Mouse (Mus musculus) lung, embryonic 16.5 days (tissue): ENCODE results near the gene Sec14l3. TPM values are rescaled to one million over a fixed set of nuclear protein-coding genes. Genes with fewer than 3 reads are reported as not detected.
A peak's percentile ranks its signal among the peaks of the same experiment; 100 is the strongest.

Experiments
- ATAC-seq: fragments of 200-750 bp; cut with Nextera tagmentation; 2 replicates; pipeline ENCODE4 v1.8.0; 2017; ENCODE audit warnings: low read depth, mild to moderate bottlenecking, moderate library complexity
- H3K27ac ChIP-seq: fragments of 300-500 bp; sonication (generic); 2 replicates; pipeline ENCODE4 v1.5.1; 2014; ENCODE audit warnings: mild to moderate bottlenecking, control low read depth, low read length
- H3K27me3 ChIP-seq: fragments of 300-500 bp; sonication (generic); 2 replicates; pipeline ENCODE4 v1.6.1; 2014; ENCODE audit warnings: low read depth, low read length, mixed read lengths; ENCODE audit not compliant: control insufficient read depth, insufficient read depth
- H3K36me3 ChIP-seq: fragments of 300-500 bp; sonication (generic); 2 replicates; pipeline ENCODE4 v1.6.1; 2014; ENCODE audit warnings: low read length; ENCODE audit not compliant: control insufficient read depth, insufficient read depth
- H3K4me1 ChIP-seq: fragments of 300-500 bp; sonication (generic); replicated peaks from 2 replicates; pipeline ENCODE4 v1.6.1; 2014; ENCODE audit warnings: low read length, mixed read lengths; ENCODE audit not compliant: control insufficient read depth, insufficient read depth
- H3K4me2 ChIP-seq: fragments of 300-500 bp; sonication (generic); 2 replicates; pipeline ENCODE4 v1.6.1; 2014; ENCODE audit warnings: low read depth, low read length, control low read depth
- H3K4me3 ChIP-seq: fragments of 300-500 bp; sonication (generic); 2 replicates; pipeline ENCODE4 v1.5.1; 2014; ENCODE audit warnings: mild to moderate bottlenecking, low read length, control low read depth
- H3K9ac ChIP-seq: fragments of 300-500 bp; sonication (generic); 2 replicates; pipeline ENCODE4 v1.6.1; 2014; ENCODE audit warnings: low read length, control low read depth
- H3K9me3 ChIP-seq: fragments of 300-500 bp; sonication (generic); 2 replicates; pipeline ENCODE4 v1.6.1; 2016; ENCODE audit warnings: low read length; ENCODE audit not compliant: control insufficient read depth
- WGBS: fragments of 180-500 bp; shearing (Covaris S2); extraction: QIAGEN DNeasy Blood & Tissue Kit; methylation state at CpG from one replicate; pipeline ENCODE4 v1.1.7; 2014; 5-methylcytosine and 5-hydroxymethylcytosine counted together
- polyA plus RNA-seq: library from polyadenylated mRNA; unstranded; fragments of >200 nt; fragmentation: Nextera tagmentation; extraction: Ambion mirVana; gene quantifications from 2 replicates; pipeline ENCODE4 v1.2.1, GENCODE M21; 2015

The Sec14l3 gene
- polyA plus RNA-seq, 1 experiment from 2014 or later = 41.5 TPM

GRCm38 (mm10) chr11:4047766-4048165, 16.9 kb upstream of the Sec14l3 start:
- Histone ChIP-seq H3K27me3 (no peaks in the 10 kb centered on the region), H3K36me3 (no peaks in the 10 kb centered on the region), H3K4me2 (no peak overlapping the region), H3K27ac (no peak overlapping the region), H3K9ac (no peak overlapping the region), H3K4me3 (no peak overlapping the region), H3K4me1 (no peaks in the 10 kb centered on the region), H3K9me3 (no peaks in the 10 kb centered on the region)
- WGBS = 87% methylated on average over 2 of the region's 2 CpGs
- ATAC-seq = no peak

DNA sequence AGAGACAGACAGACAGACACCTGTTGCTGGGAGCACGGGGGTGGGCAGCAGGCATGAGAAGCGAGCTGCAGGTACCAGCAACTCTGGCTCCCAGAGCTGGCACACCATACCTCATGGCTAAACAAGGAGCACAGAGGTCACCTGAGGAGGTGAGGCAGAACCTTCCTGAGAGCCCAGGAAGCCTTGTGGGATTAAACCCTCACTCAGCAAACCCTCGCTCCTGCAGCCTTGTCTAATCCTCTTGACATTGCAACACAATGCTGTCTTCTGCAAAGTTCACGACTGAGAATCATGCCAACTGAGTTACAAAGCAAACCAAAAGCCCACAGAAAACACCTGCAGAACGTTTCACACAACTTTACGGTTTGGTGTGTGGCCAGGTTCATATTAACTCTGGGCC, 16.2 kb upstream of the Sec14l3 start:
- Histone ChIP-seq H3K27me3 (no peaks in the 10 kb centered on the region), H3K4me1 (no peaks in the 10 kb centered on the region), H3K4me2 (no peak overlapping the region), H3K27ac (no peak overlapping the region), H3K36me3 (no peaks in the 10 kb centered on the region), H3K9ac (no peak overlapping the region), H3K9me3 (no peaks in the 10 kb centered on the region), H3K4me3 (no peak overlapping the region)
- ATAC-seq = no peak
- WGBS = 85% methylated on average over 6 of the region's 6 CpGs

GRCm38 (mm10) chr11:4053586-4053985, 11.1 kb upstream of the Sec14l3 start:
- no peaks in the 10 kb centered on the region for H3K36me3 ChIP-seq
- no peak overlapping the region for H3K4me2 ChIP-seq
- H3K9ac ChIP-seq = no peak overlapping the region
- H3K4me1 ChIP-seq = no peaks in the 10 kb centered on the region
- no peak overlapping the region for H3K4me3 ChIP-seq
- WGBS = 10% methylated on average over 5 of the region's 5 CpGs
- H3K27ac ChIP-seq = no peak overlapping the region
- no peaks in the 10 kb centered on the region for H3K27me3 ChIP-seq
- no peak for ATAC-seq
- no peaks in the 10 kb centered on the region for H3K9me3 ChIP-seq

DNA sequence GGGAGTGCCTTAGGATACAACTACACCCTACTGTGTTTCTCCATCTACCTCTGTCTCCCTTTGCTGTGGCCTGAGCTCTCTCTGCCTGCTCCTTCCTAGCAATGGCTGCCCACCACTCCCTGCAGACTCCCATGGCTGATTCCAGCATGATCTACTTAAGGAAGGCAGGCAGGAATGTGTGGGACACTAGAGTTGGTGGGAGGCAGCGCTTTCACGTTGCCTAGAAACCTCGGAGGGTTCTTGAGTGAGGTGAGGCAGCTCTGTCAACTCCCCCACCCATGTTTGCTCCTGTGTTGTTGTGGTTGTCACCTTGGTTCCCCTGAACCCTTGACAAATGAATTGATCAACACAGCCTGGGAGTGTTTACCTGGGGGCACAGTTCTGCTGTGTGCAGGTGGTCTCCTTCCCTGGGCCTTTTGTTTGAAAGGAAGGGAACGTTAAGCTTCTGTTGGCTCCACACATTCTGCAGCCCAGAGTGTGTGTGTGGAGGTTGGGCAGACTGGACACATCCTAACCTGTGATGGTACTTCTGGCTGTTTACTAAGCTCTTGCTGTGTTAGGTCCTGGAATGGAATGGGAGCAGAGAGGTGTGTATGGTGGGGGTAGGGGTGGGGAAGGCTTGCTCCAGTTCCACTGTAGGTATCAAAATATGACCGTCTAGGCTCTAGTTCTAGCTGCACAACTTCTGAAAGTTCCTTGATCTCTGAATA, 3.6 kb upstream of the Sec14l3 start:
- Histone ChIP-seq H3K9me3 (no peaks in the 10 kb centered on the region), H3K9ac (no peak overlapping the region), H3K4me1 (peaks cover 4% of the 10 kb centered on the region), H3K4me2 (no peak overlapping the region), H3K4me3 (no peak overlapping the region), H3K36me3 (no peaks in the 10 kb centered on the region), H3K27ac (peak overlapping the region; percentile 77), H3K27me3 (no peaks in the 10 kb centered on the region)
- peak; percentile 86 for ATAC-seq
- 46% methylated on average over 5 of the region's 5 CpGs for WGBS

DNA sequence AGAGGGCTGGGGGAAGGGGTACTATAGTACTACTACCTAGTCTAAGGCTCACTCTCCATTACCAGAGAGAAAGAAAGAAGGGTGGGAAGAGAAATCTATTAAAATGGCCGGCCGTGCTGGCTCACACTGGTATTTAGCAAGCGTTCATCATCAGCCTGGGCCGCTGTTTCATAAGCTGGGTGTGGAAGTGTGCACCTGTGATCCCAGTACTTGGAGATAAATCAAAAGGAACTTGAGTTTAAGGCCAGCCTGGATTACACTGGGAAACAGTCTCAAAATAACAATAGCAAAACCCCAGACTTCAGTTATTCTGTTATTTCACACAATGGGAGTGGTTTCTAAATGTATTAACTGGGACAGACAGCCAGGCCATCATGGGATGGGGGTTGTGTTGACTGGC, 2.1 kb upstream of the Sec14l3 start:
- no peaks in the 10 kb centered on the region for H3K9me3 ChIP-seq
- H3K9ac ChIP-seq = no peak overlapping the region
- no peak overlapping the region for H3K4me2 ChIP-seq
- peaks cover 4% of the 10 kb centered on the region for H3K4me1 ChIP-seq
- 69% methylated on average over 4 of the region's 4 CpGs for WGBS
- H3K36me3 ChIP-seq = no peaks in the 10 kb centered on the region
- H3K27me3 ChIP-seq = no peaks in the 10 kb centered on the region
- peak overlapping the region; percentile 77 for H3K27ac ChIP-seq
- no peak for ATAC-seq
- no peak overlapping the region for H3K4me3 ChIP-seq

DNA sequence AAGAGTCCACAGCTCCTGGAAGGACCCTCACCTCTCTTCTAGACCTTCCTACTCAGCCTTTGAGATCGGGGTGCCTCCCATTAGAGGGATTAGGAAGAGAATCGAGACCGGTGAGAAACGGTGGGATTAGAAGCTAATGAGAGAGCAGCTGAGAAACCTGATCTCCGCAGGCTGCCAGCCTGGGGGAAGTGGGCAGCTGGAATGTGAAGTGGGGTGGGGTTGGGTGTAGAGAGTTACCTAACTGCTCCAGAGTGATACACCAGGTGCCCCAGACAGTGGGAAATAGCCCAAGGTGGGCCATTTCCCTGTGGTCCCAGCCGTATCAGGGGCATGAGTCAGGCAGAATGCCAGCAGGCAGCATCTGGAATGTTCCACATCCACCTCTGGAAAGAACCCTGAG, 1.7 kb upstream of the Sec14l3 start:
- no peaks in the 10 kb centered on the region for H3K36me3 ChIP-seq
- no peak overlapping the region for H3K9ac ChIP-seq
- no peak overlapping the region for H3K4me2 ChIP-seq
- peak; percentile 70 for ATAC-seq
- peak overlapping the region; percentile 77 for H3K27ac ChIP-seq
- no peaks in the 10 kb centered on the region for H3K27me3 ChIP-seq
- peaks cover 4% of the 10 kb centered on the region for H3K4me1 ChIP-seq
- 40% methylated on average over 6 of the region's 6 CpGs for WGBS
- no peaks in the 10 kb centered on the region for H3K9me3 ChIP-seq
- no peak overlapping the region for H3K4me3 ChIP-seq

- Histone ChIP-seq H3K27ac (no peak overlapping the region), H3K4me1 (no peaks in the 10 kb centered on the region; the same call in 1 of the 2 replicates), H3K9ac (no peak overlapping the region), H3K4me2 (no peak overlapping the region), H3K9me3 (no peaks in the 10 kb centered on the region), H3K27me3 (no peaks in the 10 kb centered on the region), H3K4me3 (no peak overlapping the region), H3K36me3 (no peaks in the 10 kb centered on the region)
- no peak for ATAC-seq
- WGBS = 67% methylated on average over 1 of the region's 1 CpGs
Observed at GRCm38 (mm10) chr11:4069664-4070063, 5.0 kb downstream of the Sec14l3 start.

- Histone ChIP-seq H3K27ac (no peak overlapping the region), H3K4me2 (no peak overlapping the region), H3K36me3 (no peaks in the 10 kb centered on the region), H3K4me1 (no peaks in the 10 kb centered on the region), H3K4me3 (no peak overlapping the region), H3K9me3 (no peaks in the 10 kb centered on the region), H3K9ac (no peak overlapping the region), H3K27me3 (no peaks in the 10 kb centered on the region)
- ATAC-seq = no peak
- 10% methylated on average over 8 of the region's 8 CpGs for WGBS
Observed at GRCm38 (mm10) chr11:4076633-4077032, 12.0 kb downstream of the Sec14l3 start.

DNA sequence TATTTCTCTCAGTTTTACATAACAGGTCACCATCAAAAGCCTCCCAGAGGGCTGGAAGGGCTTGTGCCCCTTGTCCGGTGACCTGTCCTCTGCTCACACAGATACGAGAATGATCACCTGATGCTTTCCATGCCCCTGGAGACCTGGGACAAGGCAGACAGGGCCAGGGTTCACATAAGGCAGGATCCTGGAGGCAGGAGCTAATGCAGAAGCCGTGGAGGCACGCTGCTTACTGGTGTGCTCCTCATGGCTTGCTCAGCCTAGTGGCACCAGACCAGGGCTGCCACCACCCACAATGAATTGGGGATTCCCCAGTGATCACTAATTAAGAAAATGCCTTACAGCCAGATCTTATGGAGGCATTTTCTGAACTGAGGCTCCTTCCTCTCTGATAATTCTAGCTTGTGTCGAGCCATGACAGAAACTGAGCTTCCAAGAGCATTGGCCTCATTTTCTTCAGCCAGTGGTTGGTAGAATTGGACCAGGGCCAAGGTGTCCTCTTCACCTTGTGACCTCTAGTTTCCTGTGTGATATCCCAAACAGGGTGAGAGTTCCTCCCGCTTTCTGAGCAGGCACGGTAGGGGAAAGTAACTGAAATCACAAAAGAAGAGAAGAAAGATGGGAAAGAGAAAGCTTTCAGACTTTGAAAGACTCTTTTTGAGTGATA, 13.8 kb downstream of the Sec14l3 start:
- H3K27ac ChIP-seq = no peak overlapping the region
- WGBS = 69% methylated on average over 7 of the region's 7 CpGs

More for the DNA sequence above, 13.8 kb downstream of the Sec14l3 start:
- no peaks in the 10 kb centered on the region for H3K27me3 ChIP-seq
- no peak overlapping the region for H3K9ac ChIP-seq
- H3K36me3 ChIP-seq = no peaks in the 10 kb centered on the region
- H3K4me2 ChIP-seq = no peak overlapping the region
- no peak for ATAC-seq
- H3K4me1 ChIP-seq = no peaks in the 10 kb centered on the region
- no peaks in the 10 kb centered on the region for H3K9me3 ChIP-seq
- no peak overlapping the region for H3K4me3 ChIP-seq
